ENCODE assay signal across 26 mouse cellular contexts in the genomic region with DNA sequence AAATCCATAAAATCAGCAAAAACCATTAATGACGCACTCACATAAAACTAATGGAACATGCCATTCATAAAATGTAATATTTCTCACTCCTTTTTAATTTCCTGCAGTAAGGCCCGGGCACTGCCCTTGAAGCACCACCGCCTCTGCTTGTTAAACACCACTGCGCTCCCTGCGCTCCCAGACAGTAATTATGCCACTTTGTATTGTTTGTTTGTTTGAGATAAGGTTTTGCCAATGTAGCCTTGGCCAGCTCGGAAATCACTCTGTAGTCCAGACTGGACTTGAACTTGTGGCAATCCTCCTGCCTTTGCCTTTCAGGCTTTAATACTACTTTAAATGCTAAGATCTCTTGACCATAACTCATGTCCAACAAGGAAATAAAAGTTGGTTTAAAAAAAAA. TPM values are rescaled to one million over a fixed set of nuclear protein-coding genes. Genes with fewer than 3 reads are reported as not detected.
A peak's percentile ranks its signal among the peaks of the same experiment; 100 is the strongest.
DNase-seq lines count a peak whose midpoint lies in the region; ATAC-seq and TF ChIP-seq lines count a peak whose summit lies in the region.
"Had no signal": no experiment of that assay in that cellular context is flagged by ENCODE, and none has a peak within 500 bp of the region (broad histone marks: within the 10 kb centered on the region; RNA-seq: fewer than 3 reads in every experiment).

No protein-coding gene starts in this region.

- H3K79me2 ChIP-seq in heart, adult 2 months (replicated peaks; ENCODE audit: control insufficient read depth, insufficient read depth, low read length), result peaks cover 23% of the 10 kb centered on the region
- H3K79me2 ChIP-seq in liver, adult 2 months (ENCODE audit: control insufficient read depth, insufficient read depth, low read length), result peaks cover 59% of the 10 kb centered on the region

- H3K4me1 ChIP-seq in heart, adult 2 months (ENCODE audit: control insufficient read depth, insufficient read depth, low read length), result peaks cover 8% of the 10 kb centered on the region
- H3K4me1 ChIP-seq in liver, adult 2 months (ENCODE audit: control insufficient read depth, insufficient read depth, low read length), result peaks cover 18% of the 10 kb centered on the region
- peaks cover 27% of the 10 kb centered on the region for H3K4me1 ChIP-seq in liver, postnatal 0 days (ENCODE audit: insufficient read depth)
- peaks cover 3% of the 10 kb centered on the region for H3K4me1 ChIP-seq in stomach, postnatal 0 days (replicated peaks; ENCODE audit: control insufficient read depth, insufficient read depth)
- peaks cover 7% of the 10 kb centered on the region for H3K4me1 ChIP-seq in limb, embryonic 10.5 days

- TF ChIP-seq POLR2A in heart, adult 2 months (IDR thresholded peaks at IDR 0.05; ENCODE audit: insufficient read depth, low read depth, low read length), result no peak
- no peak for TF ChIP-seq POLR2A in liver, adult 2 months (IDR thresholded peaks at IDR 0.05; ENCODE audit: extremely low read depth, insufficient read depth, low read length)

- no peak overlapping the region for H3K4me3 ChIP-seq in heart, adult 2 months
- H3K4me3 ChIP-seq in liver, adult 2 months (ENCODE audit: insufficient read depth, low read depth, low read length), result no peak overlapping the region
- no peak overlapping the region for H3K4me3 ChIP-seq in liver, postnatal 0 days (ENCODE audit: low read depth, low read length)
- H3K4me3 ChIP-seq in stomach, postnatal 0 days (ENCODE audit: low read depth, low read length), result no peak overlapping the region
- H3K4me3 ChIP-seq in limb, embryonic 10.5 days, result no peak overlapping the region
- H3K4me3 ChIP-seq: embryonic facial prominence, embryonic 13.5 days; embryonic facial prominence, embryonic 15.5 days; erythroblast, embryonic 14.5 days; forebrain, embryonic 10.5 days; forebrain, embryonic 12.5 days had no signal

- no peaks in the 10 kb centered on the region for H3K9me3 ChIP-seq in liver, postnatal 0 days (ENCODE audit: low read length)
- H3K9me3 ChIP-seq in stomach, postnatal 0 days (ENCODE audit: control insufficient read depth, low read length), result no peaks in the 10 kb centered on the region
- no peaks in the 10 kb centered on the region for H3K9me3 ChIP-seq in limb, embryonic 10.5 days (replicated peaks)
- H3K9me3 ChIP-seq: forebrain, embryonic 12.5 days had no signal

- peaks cover 5% of the 10 kb centered on the region for H3K36me3 ChIP-seq in heart, adult 2 months (ENCODE audit: control insufficient read depth, insufficient read depth, low read length)
- H3K36me3 ChIP-seq in liver, adult 2 months (ENCODE audit: control insufficient read depth, insufficient read depth, low read length), result no peaks in the 10 kb centered on the region
- H3K36me3 ChIP-seq in liver, postnatal 0 days (replicated peaks; ENCODE audit: insufficient read depth, low read length), result no peaks in the 10 kb centered on the region
- no peaks in the 10 kb centered on the region for H3K36me3 ChIP-seq in stomach, postnatal 0 days (ENCODE audit: control insufficient read depth, insufficient read depth, low read length)
- H3K36me3 ChIP-seq in limb, embryonic 10.5 days, result peaks cover 9% of the 10 kb centered on the region

- DNase-seq in heart, adult 2 months, result no peak
- no peak for DNase-seq in heart, adult 9 months (ENCODE audit: low spot score in 2 of 2)
- DNase-seq in liver, adult 2 months (ENCODE audit: extremely low read depth, low read depth, low spot score), result peak; percentile 82
- DNase-seq in liver, postnatal 0 days, result no peak
- DNase-seq in lung, postnatal 36 days, result peak; percentile 35
- no peak for DNase-seq in lung, postnatal 10 days
- no peak for DNase-seq in stomach, postnatal 0 days (ENCODE audit: low spot score)
- no peak for DNase-seq in limb, embryonic 10.5 days (ENCODE audit: low spot score)
- DNase-seq: adrenal gland, adult 2 months; adrenal gland, postnatal 10 days; adrenal gland, postnatal 25 days; cerebellum, adult 11 months; cerebellum, adult 18-20 months; cerebellum, adult 8-10 months; cerebellum, adult 9-11 months; cerebellum, postnatal 14 days; cerebellum, postnatal 36 days; embryo, embryonic 11 days had no signal

- intact Hi-C loops in heart, adult 2 months (cut with DNase I), result no loop called here

- no peak for TF ChIP-seq EP300 in heart, adult 2 months (IDR thresholded peaks at IDR 0.05; ENCODE audit: insufficient read depth, low read depth, low read length)
- no peak for TF ChIP-seq EP300 in liver, postnatal 0 days (IDR thresholded peaks at IDR 0.05; ENCODE audit: low read depth)
- no peak for TF ChIP-seq EP300 in stomach, postnatal 0 days (optimal IDR thresholded peaks at IDR 0.05)

- no peak overlapping the region for H3K9ac ChIP-seq in heart, adult 2 months (ENCODE audit: low read depth, low read length)
- H3K9ac ChIP-seq in liver, adult 2 months (ENCODE audit: low read depth, low read length), result no peak overlapping the region
- no peak overlapping the region for H3K9ac ChIP-seq in liver, postnatal 0 days (replicated peaks)
- H3K9ac ChIP-seq in stomach, postnatal 0 days (ENCODE audit: low read length), result no peak overlapping the region
- H3K9ac ChIP-seq: embryonic facial prominence, embryonic 13.5 days; embryonic facial prominence, embryonic 15.5 days; forebrain, embryonic 12.5 days had no signal

- H3K27me3 ChIP-seq in heart, adult 2 months (ENCODE audit: control insufficient read depth, insufficient read depth, low read length), result no peaks in the 10 kb centered on the region
- no peaks in the 10 kb centered on the region for H3K27me3 ChIP-seq in liver, adult 2 months (ENCODE audit: control insufficient read depth, insufficient read depth, low read length)
- no peaks in the 10 kb centered on the region for H3K27me3 ChIP-seq in liver, postnatal 0 days (ENCODE audit: insufficient read depth, low read length)
- no peaks in the 10 kb centered on the region for H3K27me3 ChIP-seq in stomach, postnatal 0 days (ENCODE audit: control insufficient read depth, insufficient read depth, low read length)
- no peaks in the 10 kb centered on the region for H3K27me3 ChIP-seq in limb, embryonic 10.5 days (ENCODE audit: low read depth, poor library complexity, severe bottlenecking)
- H3K27me3 ChIP-seq: embryonic facial prominence, embryonic 13.5 days; embryonic facial prominence, embryonic 15.5 days; forebrain, embryonic 12.5 days had no signal

- no peak overlapping the region for H3K4me2 ChIP-seq in liver, postnatal 0 days (ENCODE audit: low read depth, low read length)
- no peak overlapping the region for H3K4me2 ChIP-seq in stomach, postnatal 0 days (replicated peaks; ENCODE audit: low read depth)
- H3K4me2 ChIP-seq: embryonic facial prominence, embryonic 13.5 days; embryonic facial prominence, embryonic 15.5 days; forebrain, embryonic 12.5 days had no signal

- no peak for ATAC-seq in liver, postnatal 0 days
- peak; percentile 59; the same call in 1 of the 2 replicates for ATAC-seq in stomach, postnatal 0 days (ENCODE audit: low FRiP score, low TSS enrichment)
- ATAC-seq: forebrain, embryonic 14.5 days had no signal

- peak; percentile 18 for TF ChIP-seq CTCF in heart, adult 2 months (IDR thresholded peaks at IDR 0.05)
- TF ChIP-seq CTCF in liver, adult 2 months (IDR thresholded peaks at IDR 0.05; ENCODE audit: low read depth, low read length), result no peak
- no peak for TF ChIP-seq CTCF in liver, postnatal 0 days (IDR thresholded peaks at IDR 0.05; ENCODE audit: low read depth)
- TF ChIP-seq CTCF in stomach, postnatal 0 days (IDR thresholded peaks at IDR 0.05; ENCODE audit: low read depth), result no peak

- 55% methylated on average over 6 of the region's 6 CpGs for WGBS in heart, adult 2 months
- WGBS in liver, adult 2 months, result 24% methylated on average over 6 of the region's 6 CpGs
- 60% methylated on average over 6 of the region's 6 CpGs for WGBS in liver, postnatal 0 days (ENCODE audit: insufficient replicate concordance)
- WGBS in stomach, postnatal 0 days, result 61% methylated on average over 6 of the region's 6 CpGs
- 91% methylated on average over 6 of the region's 6 CpGs for WGBS in limb, embryonic 10.5 days

- H3K27ac ChIP-seq in heart, adult 2 months, result no peak overlapping the region
- no peak overlapping the region for H3K27ac ChIP-seq in liver, adult 2 months (replicated peaks; ENCODE audit: insufficient read depth, low read depth, low read length)
- no peak overlapping the region for H3K27ac ChIP-seq in liver, postnatal 0 days (ENCODE audit: low read depth)
- H3K27ac ChIP-seq in stomach, postnatal 0 days (replicated peaks), result no peak overlapping the region
- no peak overlapping the region for H3K27ac ChIP-seq in limb, embryonic 10.5 days
- H3K27ac ChIP-seq: embryonic facial prominence, embryonic 13.5 days; embryonic facial prominence, embryonic 15.5 days; forebrain, embryonic 10.5 days; forebrain, embryonic 12.5 days had no signal

RNA-seq across cellular contexts. Expression of gene Minos1, which starts 6.0 kb away (rescaled TPM):
- total RNA-seq in heart, adult 2 months (2021), result 100 to 1,000 TPM; 586 to 660 TPM
- 203 and 282 TPM in 2 replicates for polyA plus RNA-seq in heart, adult 2 months (2012; rRNA removed)
- total RNA-seq in liver, adult 2 months (2014; rRNA removed), result 45.2 and 55.5 TPM in 2 replicates
- polyA plus RNA-seq in liver, adult 2 months (2012; rRNA removed), result 26.3 and 29.7 TPM in 2 replicates
- polyA plus RNA-seq in liver, postnatal 0 days (2015; fragmentation: Nextera tagmentation; extraction: Ambion mirVana), result 384 and 387 TPM in 2 replicates
- polyA plus RNA-seq in stomach, postnatal 0 days (2015; fragmentation: Nextera tagmentation; extraction: Ambion mirVana), result 569 and 588 TPM in 2 replicates
- polyA plus RNA-seq in limb, embryonic 10.5 days (2016; fragmentation: Nextera tagmentation; extraction: Ambion mirVana), result 393 and 402 TPM in 2 replicates

RNA-seq across cellular contexts. Expression of gene Nbl1, which starts 32.1 kb away (rescaled TPM):
- total RNA-seq in heart, adult 2 months (2021), result 10 to 100 TPM; 21.9 to 24.0 TPM
- polyA plus RNA-seq in heart, adult 2 months (2012; rRNA removed), result 29.1 and 32.9 TPM in 2 replicates
- total RNA-seq in liver, adult 2 months (2014; rRNA removed), result 0.37 and 1.7 TPM in 2 replicates
- 1.1 and 1.3 TPM in 2 replicates for polyA plus RNA-seq in liver, adult 2 months (2012; rRNA removed)
- polyA plus RNA-seq in liver, postnatal 0 days (2015; fragmentation: Nextera tagmentation; extraction: Ambion mirVana), result 3.0 and 3.1 TPM in 2 replicates
- 53.6 and 58.9 TPM in 2 replicates for polyA plus RNA-seq in stomach, postnatal 0 days (2015; fragmentation: Nextera tagmentation; extraction: Ambion mirVana)
- 12.5 and 28.7 TPM in 2 replicates for polyA plus RNA-seq in limb, embryonic 10.5 days (2016; fragmentation: Nextera tagmentation; extraction: Ambion mirVana)
- total RNA-seq: common myeloid progenitor, adult 5-6 weeks; MEL had no signal

RNA-seq across cellular contexts. Expression of gene Htr6, which starts 49.6 kb away (rescaled TPM):
- total RNA-seq in heart, adult 2 months (2021), result not detected
- not detected in 2 replicates for polyA plus RNA-seq in heart, adult 2 months (2012; rRNA removed)
- not detected in 2 replicates for total RNA-seq in liver, adult 2 months (2014; rRNA removed)
- not detected in 2 replicates for polyA plus RNA-seq in liver, adult 2 months (2012; rRNA removed)
- not detected in 2 replicates for polyA plus RNA-seq in liver, postnatal 0 days (2015; fragmentation: Nextera tagmentation; extraction: Ambion mirVana)
- 0.05 TPM in 1 of 2 replicates, not detected in the other for polyA plus RNA-seq in stomach, postnatal 0 days (2015; fragmentation: Nextera tagmentation; extraction: Ambion mirVana)
- polyA plus RNA-seq in limb, embryonic 10.5 days (2016; fragmentation: Nextera tagmentation; extraction: Ambion mirVana), result not detected in 2 replicates
- total RNA-seq: common myeloid progenitor, adult 5-6 weeks had no signal
- polyA plus RNA-seq: erythroblast, embryonic 14.5 days had no signal

Comparison
In these comparisons a context has a peak if more than half of its experiments do, and no peak if none do; other contexts are left out.
1. DNase-seq: peak in liver, adult 2 months (single experiment) and lung, postnatal 36 days (single experiment); none in heart, adult 2 months (0 of 2), heart, adult 9 months (0 of 2), liver, postnatal 0 days (single experiment), lung, postnatal 10 days (single experiment), stomach, postnatal 0 days (single experiment) and limb, embryonic 10.5 days (single experiment).